Mouse (Mus musculus) hindbrain, embryonic 10.5 days (tissue): Measurements from ENCODE around the gene Clpp. TPM values are rescaled to one million over a fixed set of nuclear protein-coding genes. Genes with fewer than 3 reads are reported as not detected.
A peak's percentile ranks its signal among the peaks of the same experiment; 100 is the strongest.

ENCODE experiments used
- DNase-seq: peaks from one replicate; pipeline ENCODE4 v3.0.0-alpha.2; 2017; ENCODE audit warnings: low spot score
- H3K27ac ChIP-seq: fragments of 300-500 bp; sonication (generic); 2 replicates; pipeline ENCODE4 v1.5.1; 2016; ENCODE audit warnings: mild to moderate bottlenecking, moderate library complexity
- H3K27me3 ChIP-seq: fragments of 300-500 bp; sonication (generic); 2 replicates; pipeline ENCODE4 v1.6.1; 2016; ENCODE audit warnings: mild to moderate bottlenecking; ENCODE audit not compliant: poor library complexity, insufficient read depth, severe bottlenecking
- H3K36me3 ChIP-seq: fragments of 300-500 bp; sonication (generic); 2 replicates; pipeline ENCODE4 v1.6.1; 2016; ENCODE audit warnings: mild to moderate bottlenecking, moderate library complexity
- H3K4me1 ChIP-seq: fragments of 300-500 bp; sonication (generic); replicated peaks from 2 replicates; pipeline ENCODE4 v1.6.1; 2016; ENCODE audit warnings: mild to moderate bottlenecking
- H3K4me3 ChIP-seq: fragments of 300-500 bp; sonication (generic); 2 replicates; pipeline ENCODE4 v1.5.1; 2016; ENCODE audit warnings: mild to moderate bottlenecking, moderate library complexity
- H3K9me3 ChIP-seq: fragments of 300-500 bp; sonication (generic); 2 replicates; pipeline ENCODE4 v1.6.1; 2016; ENCODE audit warnings: mild to moderate bottlenecking, moderate library complexity
- WGBS: fragments of 180-500 bp; shearing (Covaris S2); methylation state at CpG from one replicate; pipeline ENCODE4 v1.1.7; 2016; 5-methylcytosine and 5-hydroxymethylcytosine counted together
- polyA plus RNA-seq: library from polyadenylated mRNA; unstranded; fragments of >200 nt; fragmentation: Nextera tagmentation; extraction: Ambion mirVana; gene quantifications from 2 replicates; pipeline ENCODE4 v1.2.1, GENCODE M21; 2016

Clpp gene
- polyA plus RNA-seq, 1 experiment from 2014 or later: 166 TPM

DNA sequence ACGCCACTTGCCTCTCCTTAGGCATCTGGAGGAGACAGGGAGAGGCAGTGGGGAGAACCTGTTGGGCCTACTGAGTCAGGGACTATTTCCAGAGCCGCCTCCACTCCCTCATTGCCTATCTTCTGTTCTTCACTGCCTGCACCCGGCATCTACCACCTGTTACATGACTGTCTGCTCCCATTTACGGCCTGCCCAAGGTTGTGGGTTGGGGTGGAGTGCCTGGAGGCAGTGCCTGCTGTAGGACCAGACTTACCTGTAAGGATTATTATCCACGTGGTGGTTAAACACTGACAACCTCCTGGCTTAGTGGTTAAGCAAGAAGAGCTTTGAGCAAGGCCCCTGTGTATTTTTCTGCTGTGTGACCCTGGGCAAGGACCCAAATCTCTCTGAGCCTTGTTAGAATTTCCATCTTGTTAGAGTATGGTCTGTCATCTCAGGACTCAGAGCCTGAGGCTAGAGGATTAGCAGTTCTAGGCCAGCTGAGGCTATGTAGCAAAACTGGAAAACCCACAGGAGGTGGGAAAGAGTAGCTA is 15.3 kb upstream of the Clpp start:
- no peak for DNase-seq
- H3K4me1 ChIP-seq: no peaks in the 10 kb centered on the region
- H3K9me3 ChIP-seq: no peaks in the 10 kb centered on the region
- 82% methylated on average over 5 of the region's 5 CpGs for WGBS
- H3K36me3 ChIP-seq: no peaks in the 10 kb centered on the region
- no peak overlapping the region for H3K4me3 ChIP-seq
- 0 out of 2 replicates have a peak, but pooled peaks cover 4% of the 10 kb centered on the region for H3K27me3 ChIP-seq
- H3K27ac ChIP-seq: no peak overlapping the region

DNA sequence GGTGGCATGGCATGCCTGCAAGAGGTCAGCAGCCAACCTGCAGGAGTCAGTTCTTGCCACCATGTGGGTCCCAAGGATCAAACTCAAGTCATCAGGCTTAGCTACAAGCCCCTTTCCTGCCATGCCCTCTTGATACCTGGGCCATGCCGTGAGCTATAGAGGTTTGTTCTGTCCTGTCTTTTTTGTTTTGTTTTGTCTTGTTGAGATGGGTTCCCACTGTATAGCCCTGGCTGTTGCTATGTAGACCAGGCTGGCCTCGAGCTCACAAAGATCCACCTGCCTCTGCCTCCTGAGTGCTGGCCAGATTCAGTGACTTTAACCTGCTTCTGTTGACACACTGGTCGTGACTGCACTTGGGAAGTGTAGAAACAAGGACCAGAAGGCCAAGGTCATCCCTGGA is 14.7 kb upstream of the Clpp start:
- Histone ChIP-seq H3K4me1 (no peaks in the 10 kb centered on the region), H3K27me3 (no peaks in the 10 kb centered on the region), H3K9me3 (no peaks in the 10 kb centered on the region), H3K36me3 (no peaks in the 10 kb centered on the region), H3K4me3 (no peak overlapping the region), H3K27ac (no peak overlapping the region)
- WGBS: 75% methylated on average over 3 of the region's 3 CpGs
- no peak for DNase-seq

DNA sequence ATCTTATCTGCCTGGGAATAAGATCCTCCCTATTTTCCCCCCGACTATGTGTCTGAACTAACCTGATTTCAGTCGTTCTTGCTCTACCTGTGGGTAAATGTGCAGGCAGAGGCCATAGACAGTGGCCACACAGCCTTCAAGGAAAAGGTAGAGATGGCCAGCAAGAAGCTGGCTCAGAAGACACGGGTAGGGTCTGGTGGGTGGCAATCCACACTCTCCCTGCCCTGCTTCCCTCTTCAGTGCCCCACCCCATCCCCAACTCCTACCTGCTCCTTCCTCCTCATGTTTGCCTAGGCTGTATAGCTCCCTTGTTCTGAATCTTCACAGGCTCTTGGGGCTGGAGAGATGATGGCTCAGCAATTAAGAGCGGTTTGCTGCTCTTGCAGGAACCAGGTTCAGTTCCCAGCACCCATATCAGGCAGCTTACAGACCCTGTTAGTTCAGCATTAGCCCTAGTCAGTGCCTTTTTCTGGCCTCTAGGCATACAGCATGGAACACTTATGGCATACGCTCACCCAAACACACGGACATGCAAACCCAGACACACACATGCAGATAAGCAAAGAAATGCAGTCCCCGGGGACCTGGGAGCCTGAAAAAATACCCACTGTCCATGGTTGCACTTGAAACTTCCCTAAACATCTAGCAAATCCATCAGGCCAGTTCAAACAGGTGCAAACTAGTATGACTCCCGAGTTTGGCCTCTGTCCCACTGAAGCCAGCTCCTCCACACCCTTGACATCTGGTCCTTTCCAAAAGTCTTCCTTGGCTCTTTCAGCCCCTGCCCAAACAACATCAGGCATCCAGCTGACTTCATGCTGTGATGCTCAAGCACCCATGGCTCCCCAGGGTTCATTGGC is 13.3 kb upstream of the Clpp start:
- no peaks in the 10 kb centered on the region for H3K4me1 ChIP-seq
- no peaks in the 10 kb centered on the region for H3K9me3 ChIP-seq
- no peak overlapping the region for H3K27ac ChIP-seq
- H3K36me3 ChIP-seq: no peaks in the 10 kb centered on the region
- H3K4me3 ChIP-seq: no peak overlapping the region
- 82% methylated on average over 8 of the region's 8 CpGs for WGBS
- H3K27me3 ChIP-seq: no peaks in the 10 kb centered on the region
- no peak for DNase-seq

DNA sequence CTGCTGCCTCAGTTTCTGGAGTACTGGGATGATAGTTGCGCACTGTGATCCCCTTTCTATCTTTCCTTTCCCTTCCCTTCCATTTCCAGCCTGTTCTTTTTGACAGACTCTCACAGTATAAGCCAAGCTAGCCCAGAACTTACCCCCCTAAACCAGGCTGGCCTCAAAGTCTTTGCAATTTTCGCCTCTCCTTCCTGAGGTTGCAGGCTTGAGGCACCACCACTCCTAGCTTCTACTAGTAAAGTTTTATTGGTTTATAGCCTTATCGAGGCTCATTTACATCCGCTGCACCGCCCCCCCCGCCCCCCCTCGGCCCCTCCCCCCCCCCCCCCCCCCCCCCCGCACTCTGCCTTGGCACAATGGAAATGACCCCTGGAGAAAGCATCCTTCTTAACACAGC is 10.6 kb upstream of the Clpp start:
- Histone ChIP-seq H3K9me3 (no peaks in the 10 kb centered on the region), H3K4me3 (no peak overlapping the region), H3K27me3 (no peaks in the 10 kb centered on the region), H3K36me3 (no peaks in the 10 kb centered on the region), H3K27ac (no peak overlapping the region), H3K4me1 (no peaks in the 10 kb centered on the region)
- DNase-seq: no peak
- WGBS: 37% methylated on average over 7 of the region's 8 CpGs

DNA sequence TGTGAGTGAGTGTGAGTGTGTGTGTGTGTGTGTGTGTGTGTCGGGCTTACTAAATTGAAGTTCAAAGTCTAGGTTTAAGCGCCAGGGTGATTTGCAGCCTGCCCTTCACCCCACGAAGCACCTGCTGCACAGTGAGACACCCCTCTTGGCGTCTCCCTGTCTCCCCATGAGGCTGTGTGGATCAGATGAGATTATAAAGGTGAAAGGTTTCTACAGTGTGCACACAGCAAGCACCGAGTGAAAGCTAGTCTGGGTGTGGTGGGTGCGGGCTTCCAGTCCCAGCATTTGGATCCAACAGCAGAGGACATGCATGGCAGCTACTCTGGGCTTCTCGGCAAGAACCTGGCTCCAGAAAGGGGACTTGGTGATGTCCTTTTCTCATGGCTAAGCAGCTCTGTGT is 9.1 kb upstream of the Clpp start:
- no peak for DNase-seq
- H3K4me3 ChIP-seq: no peak overlapping the region
- H3K4me1 ChIP-seq: no peaks in the 10 kb centered on the region
- H3K36me3 ChIP-seq: no peaks in the 10 kb centered on the region
- 82% methylated on average over 7 of the region's 7 CpGs for WGBS
- H3K27me3 ChIP-seq: no peaks in the 10 kb centered on the region
- H3K9me3 ChIP-seq: no peaks in the 10 kb centered on the region
- H3K27ac ChIP-seq: no peak overlapping the region

DNA sequence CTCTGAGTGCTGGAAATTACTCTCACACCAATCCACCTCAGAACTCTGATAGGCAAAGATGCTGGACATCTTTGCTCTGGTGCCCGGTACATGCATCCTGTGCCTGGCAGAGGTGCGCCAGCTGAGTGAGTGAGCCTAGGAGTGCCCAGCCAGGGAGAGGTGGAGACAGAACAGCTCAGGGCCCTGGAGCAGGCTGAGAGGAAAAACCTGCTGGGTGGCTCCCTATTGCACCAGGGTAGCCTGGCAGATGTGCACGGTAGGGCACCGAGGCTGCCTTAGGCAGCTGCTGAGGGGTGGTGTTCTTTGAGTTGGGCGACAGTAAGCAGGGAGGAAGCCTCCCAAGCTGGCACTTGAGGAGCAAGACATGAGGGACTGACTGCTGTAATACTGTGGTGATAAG is 8.1 kb upstream of the Clpp start, which contains the start of gene Acer1:
Gene Acer1 (minus strand): TSS at position 114 of the 400 bp plus-strand sequence.
- no peak for DNase-seq

DNA sequence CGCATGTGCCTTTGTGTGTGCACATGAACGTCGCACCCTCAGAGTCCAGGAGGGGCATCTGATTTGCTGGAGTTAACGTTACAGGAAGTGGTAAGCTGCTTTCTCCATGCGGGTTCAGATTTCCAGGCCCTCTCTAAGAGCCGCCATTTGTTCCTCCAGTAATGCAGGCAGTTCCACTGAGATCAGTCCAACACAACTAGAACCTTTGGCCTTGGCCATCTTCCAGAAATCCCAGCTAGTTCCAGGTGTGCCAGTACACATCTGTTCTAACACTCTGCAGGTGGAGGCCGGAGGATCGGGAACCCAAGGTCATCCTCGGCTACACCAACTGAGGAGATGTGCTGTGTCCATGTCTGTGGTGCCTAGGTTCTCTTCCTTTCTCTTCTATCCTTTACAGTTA is 5.2 kb upstream of the Clpp start:
- Histone ChIP-seq H3K4me3 (no peak overlapping the region), H3K4me1 (no peaks in the 10 kb centered on the region), H3K27ac (no peak overlapping the region), H3K36me3 (no peaks in the 10 kb centered on the region), H3K27me3 (no peaks in the 10 kb centered on the region), H3K9me3 (no peaks in the 10 kb centered on the region)
- no peak for DNase-seq
- 81% methylated on average over 9 of the region's 9 CpGs for WGBS

More for the DNA sequence above, 8.1 kb upstream of the Clpp start, which contains the start of gene Acer1:
- Histone ChIP-seq H3K27me3 (no peaks in the 10 kb centered on the region), H3K36me3 (no peaks in the 10 kb centered on the region), H3K9me3 (no peaks in the 10 kb centered on the region), H3K27ac (no peak within 1 kb of the TSS), H3K4me3 (no peak within 1 kb of the TSS), H3K4me1 (no peaks in the 10 kb centered on the region)
- WGBS: 72% methylated on average over 5 of the region's 5 CpGs

DNA sequence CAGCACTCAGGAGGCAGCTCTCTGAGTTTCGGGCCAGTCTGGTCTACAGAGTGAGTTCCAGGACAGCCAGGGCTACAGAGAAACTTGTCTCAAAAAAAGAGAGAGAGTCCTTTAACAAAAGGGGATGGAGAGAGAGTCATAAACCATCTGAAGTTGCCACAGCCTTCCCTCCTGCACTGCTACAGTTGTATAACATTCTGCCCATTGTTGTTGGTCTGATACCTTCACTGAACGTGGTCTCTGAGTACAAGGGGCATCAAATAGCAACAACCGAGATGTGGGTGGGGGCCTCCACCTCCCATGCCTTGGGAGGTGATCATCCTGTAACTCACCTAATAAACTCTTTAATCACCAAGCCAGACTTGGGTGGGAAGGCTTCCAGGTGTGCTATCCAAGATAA is 4.4 kb upstream of the Clpp start:
- Histone ChIP-seq H3K27me3 (no peaks in the 10 kb centered on the region), H3K4me1 (peaks cover under 1% of the 10 kb centered on the region; the same call in 1 of the 2 replicates), H3K36me3 (no peaks in the 10 kb centered on the region), H3K9me3 (no peaks in the 10 kb centered on the region), H3K27ac (no peak overlapping the region), H3K4me3 (no peak overlapping the region)
- 79% methylated on average over 3 of the region's 3 CpGs for WGBS
- DNase-seq: no peak

DNA sequence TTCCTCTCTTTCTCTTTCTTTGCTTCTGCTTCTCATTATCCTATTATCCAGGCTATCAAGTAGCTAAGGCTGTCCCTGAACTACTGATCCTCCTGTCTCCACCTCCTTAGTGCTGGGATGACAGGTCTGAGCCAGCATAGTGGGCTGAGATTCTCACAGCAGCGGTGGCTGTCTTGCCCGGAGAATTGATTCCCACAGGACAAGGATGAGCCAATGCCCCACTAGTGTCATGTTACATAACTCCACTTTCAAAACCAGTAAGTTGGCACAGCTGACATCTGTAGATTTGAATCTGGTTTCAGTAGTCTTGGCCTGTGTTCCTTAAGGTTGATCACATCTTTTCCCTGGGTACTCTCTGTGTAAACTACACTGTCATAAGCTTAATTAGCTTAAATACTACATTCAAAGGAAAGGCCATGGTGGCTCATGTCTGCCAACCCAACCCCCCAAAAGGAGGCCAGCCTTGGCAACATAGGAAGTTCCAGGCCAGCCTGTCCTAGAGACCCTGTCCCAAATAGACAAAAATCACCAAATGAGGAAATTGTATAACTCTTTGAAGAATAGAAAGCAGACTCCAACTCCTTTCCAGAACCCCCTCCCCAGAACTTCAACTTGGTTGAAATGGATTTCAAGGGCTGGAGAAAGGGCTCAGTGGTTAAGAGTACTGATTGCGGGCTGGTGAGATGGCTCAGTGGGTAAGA is 3.9 kb upstream of the Clpp start:
- no peak for DNase-seq
- no peaks in the 10 kb centered on the region for H3K36me3 ChIP-seq
- peaks cover 6% of the 10 kb centered on the region for H3K4me1 ChIP-seq
- WGBS: 83% methylated on average over 3 of the region's 3 CpGs
- no peaks in the 10 kb centered on the region for H3K9me3 ChIP-seq
- H3K4me3 ChIP-seq: no peak overlapping the region
- H3K27me3 ChIP-seq: no peaks in the 10 kb centered on the region
- H3K27ac ChIP-seq: no peak overlapping the region

DNA sequence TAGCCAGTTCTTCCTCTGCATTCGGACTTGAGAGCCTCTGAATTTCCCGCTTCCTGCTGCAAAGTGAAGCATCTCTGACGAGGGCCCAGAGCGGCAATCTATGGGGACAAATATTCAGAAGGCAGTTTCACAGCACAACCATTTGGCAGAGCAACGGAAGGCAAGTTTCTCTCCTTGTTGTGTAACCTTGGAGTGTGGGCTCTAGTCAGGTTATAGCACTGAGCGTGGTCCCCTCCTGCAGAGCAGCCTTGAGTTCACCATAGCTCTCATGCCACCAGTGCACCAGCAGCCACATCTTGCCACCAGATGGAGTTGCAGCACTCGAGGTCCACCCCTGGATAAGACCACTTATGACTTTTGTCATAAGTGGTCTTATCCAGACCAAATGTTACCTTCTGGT is 1.7 kb upstream of the Clpp start:
- peaks cover 19% of the 10 kb centered on the region for H3K36me3 ChIP-seq
- no peak overlapping the region for H3K4me3 ChIP-seq
- no peaks in the 10 kb centered on the region for H3K9me3 ChIP-seq
- H3K27ac ChIP-seq: no peak overlapping the region
- WGBS: 91% methylated on average over 7 of the region's 7 CpGs
- no peaks in the 10 kb centered on the region for H3K27me3 ChIP-seq
- peaks cover 7% of the 10 kb centered on the region for H3K4me1 ChIP-seq
- no peak for DNase-seq

DNA sequence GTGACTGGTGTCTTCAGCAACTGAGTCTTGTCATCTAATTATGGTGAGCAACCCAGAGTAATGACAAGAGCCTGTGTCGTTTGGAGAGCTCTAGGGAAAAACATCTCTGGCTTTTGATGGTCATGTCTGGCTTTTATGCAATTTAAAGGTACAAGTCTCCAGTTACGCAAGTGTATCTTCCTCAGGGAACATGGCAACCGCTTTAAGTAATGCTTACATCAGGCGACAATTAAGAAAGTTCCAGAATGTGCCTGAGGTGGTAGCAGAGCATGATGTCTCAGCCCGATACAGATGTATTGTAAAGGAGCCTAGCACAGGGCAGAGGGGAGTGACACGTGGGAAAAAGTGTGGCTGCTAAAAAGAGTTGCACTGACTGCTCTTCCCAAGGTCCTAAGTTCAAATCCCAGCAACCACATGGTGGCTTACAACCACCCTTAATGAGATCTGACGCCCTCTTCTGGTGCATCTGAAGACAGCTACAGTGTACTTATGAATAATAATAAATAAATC is 1.1 kb upstream of the Clpp start:
- Histone ChIP-seq H3K4me1 (peaks cover 7% of the 10 kb centered on the region), H3K27ac (no peak overlapping the region), H3K27me3 (no peaks in the 10 kb centered on the region), H3K4me3 (peak overlapping the region; percentile 87), H3K36me3 (peaks cover 25% of the 10 kb centered on the region), H3K9me3 (no peaks in the 10 kb centered on the region)
- no peak for DNase-seq
- 74% methylated on average over 7 of the region's 7 CpGs for WGBS

DNA sequence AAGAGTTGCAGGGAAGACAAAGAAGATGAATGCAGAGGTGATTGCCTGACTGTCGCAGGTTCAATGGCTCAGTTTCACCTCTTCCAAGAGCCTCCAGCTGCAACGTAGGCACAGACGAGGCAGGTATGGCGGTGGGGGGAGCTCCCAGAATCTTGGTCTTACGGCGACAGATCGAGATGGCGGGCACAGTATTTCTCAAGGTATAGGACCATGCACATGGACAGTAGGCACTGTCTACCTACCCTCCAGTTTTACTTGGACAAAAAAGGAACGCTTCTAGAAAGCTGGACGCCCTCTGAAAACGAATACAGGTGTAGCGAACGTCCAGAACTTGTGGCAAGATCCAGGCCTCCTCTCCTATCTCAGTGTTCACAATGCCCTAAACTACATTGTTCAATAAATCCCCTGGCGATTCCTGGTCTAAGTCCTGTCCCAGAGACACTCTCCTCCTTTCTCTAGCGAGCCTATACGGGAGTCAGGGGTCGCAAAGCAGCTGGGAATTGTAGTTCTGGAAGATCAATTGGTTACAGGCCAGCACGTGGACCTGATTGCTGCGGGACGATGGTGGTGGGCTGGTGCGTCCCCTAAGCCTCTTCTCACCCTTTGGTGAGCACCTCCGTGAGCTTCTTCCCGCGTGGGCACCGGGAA is 514 bp upstream of the Clpp start:
- Histone ChIP-seq H3K9me3 (no peaks in the 10 kb centered on the region), H3K4me3 (peak overlapping the region; percentile 87), H3K4me1 (peaks cover 7% of the 10 kb centered on the region), H3K27ac (peak overlapping the region; percentile 93), H3K27me3 (no peaks in the 10 kb centered on the region), H3K36me3 (peaks cover 31% of the 10 kb centered on the region)
- WGBS: 4% methylated on average over 25 of the region's 25 CpGs
- no peak for DNase-seq
